Mouse (Mus musculus): ENCODE results near the gene Ptprd. TPM values are rescaled to one million over a fixed set of nuclear protein-coding genes. Genes with fewer than 3 reads are reported as not detected.

Ptprd gene
- polyA plus RNA-seq, 2 experiments = 48.6 to 50.4 TPM

GRCm38 (mm10) chr4:76621740-76622139 lies 1590.0 kb downstream of the Ptprd start:
- Histone ChIP-seq H3K4me2 (replicated peaks; ENCODE audit: low read depth, low read length, severe bottlenecking) (no peak overlapping the region), H3K9me3 (ENCODE audit: control insufficient read depth, low read length) (no peaks in the 10 kb centered on the region), H3K36me3 (ENCODE audit: control insufficient read depth, insufficient read depth, low read length) (no peaks in the 10 kb centered on the region), H3K27me3 (ENCODE audit: control insufficient read depth, insufficient read depth, low read length) (no peaks in the 10 kb centered on the region), H3K4me1 (ENCODE audit: control insufficient read depth, insufficient read depth, low read length) (0 out of 2 replicates have a peak, but pooled peaks cover 6% of the 10 kb centered on the region), H3K4me3 (replicated peaks; ENCODE audit: low read length) (no peak overlapping the region), H3K27ac (replicated peaks; ENCODE audit: low read depth, low read length) (no peak overlapping the region), H3K9ac (ENCODE audit: low read depth, low read length, severe bottlenecking) (no peak overlapping the region)
- WGBS = 83% methylated on average over 7 of the region's 7 CpGs
- ATAC-seq (ENCODE audit: low FRiP score, low read depth) (no peak), DNase-seq (ENCODE audit: low spot score) (no peak)
- TF ChIP-seq POLR2A (IDR thresholded peaks at IDR 0.05; ENCODE audit: borderline replicate concordance, extremely low read depth, insufficient read depth, insufficient read length) = no peak

- no peak overlapping the region for H3K27ac ChIP-seq (replicated peaks; ENCODE audit: low read depth, low read length)
- ATAC-seq (ENCODE audit: low FRiP score, low read depth) (no peak), DNase-seq (ENCODE audit: low spot score) (no peak)
- 46% methylated on average over 6 of the region's 6 CpGs for WGBS
- no peaks in the 10 kb centered on the region for H3K9me3 ChIP-seq (ENCODE audit: control insufficient read depth, low read length)
- 0 out of 2 replicates have a peak, but pooled peaks cover under 1% of the 10 kb centered on the region for H3K4me1 ChIP-seq (ENCODE audit: control insufficient read depth, insufficient read depth, low read length)
- H3K27me3 ChIP-seq (ENCODE audit: control insufficient read depth, insufficient read depth, low read length) = no peaks in the 10 kb centered on the region
- H3K4me3 ChIP-seq (replicated peaks; ENCODE audit: low read length) = no peak overlapping the region
- TF ChIP-seq POLR2A (IDR thresholded peaks at IDR 0.05; ENCODE audit: borderline replicate concordance, extremely low read depth, insufficient read depth, insufficient read length) = no peak
- H3K36me3 ChIP-seq (ENCODE audit: control insufficient read depth, insufficient read depth, low read length) = no peaks in the 10 kb centered on the region
- H3K4me2 ChIP-seq (replicated peaks; ENCODE audit: low read depth, low read length, severe bottlenecking) = no peak overlapping the region
- no peak overlapping the region for H3K9ac ChIP-seq (ENCODE audit: low read depth, low read length, severe bottlenecking)
Measured at GRCm38 (mm10) chr4:76616614-76617013, 1595.1 kb downstream of the Ptprd start.

DNA sequence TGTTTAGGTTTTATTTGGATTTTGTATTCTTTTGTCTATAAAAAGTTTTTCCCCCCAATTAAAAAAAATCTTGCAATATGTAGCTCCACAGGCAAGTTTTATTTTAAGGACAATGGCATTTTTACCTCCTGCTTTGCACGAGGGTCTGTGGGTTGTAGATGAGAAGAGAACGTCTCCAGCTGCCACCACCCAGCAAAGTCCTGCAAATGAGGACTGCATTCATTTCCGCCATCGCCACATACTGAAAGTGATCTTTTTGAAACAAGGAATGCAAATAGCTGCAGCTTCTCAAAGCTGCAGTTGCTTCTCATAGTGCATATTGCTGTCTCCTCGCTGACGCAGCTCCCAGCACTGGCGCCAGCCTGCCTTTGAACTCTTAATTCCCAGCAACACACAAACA lies 1603.5 kb downstream of the Ptprd start:
- Histone ChIP-seq H3K9me3 (ENCODE audit: control insufficient read depth, low read length) (no peaks in the 10 kb centered on the region), H3K4me2 (replicated peaks; ENCODE audit: low read depth, low read length, severe bottlenecking) (no peak overlapping the region), H3K4me1 (ENCODE audit: control insufficient read depth, insufficient read depth, low read length) (0 out of 2 replicates have a peak, but pooled peaks cover 4% of the 10 kb centered on the region), H3K27ac (replicated peaks; ENCODE audit: low read depth, low read length) (no peak overlapping the region), H3K4me3 (replicated peaks; ENCODE audit: low read length) (no peak overlapping the region), H3K9ac (ENCODE audit: low read depth, low read length, severe bottlenecking) (no peak overlapping the region), H3K27me3 (ENCODE audit: control insufficient read depth, insufficient read depth, low read length) (no peaks in the 10 kb centered on the region), H3K36me3 (ENCODE audit: control insufficient read depth, insufficient read depth, low read length) (no peaks in the 10 kb centered on the region)
- TF ChIP-seq POLR2A (IDR thresholded peaks at IDR 0.05; ENCODE audit: borderline replicate concordance, extremely low read depth, insufficient read depth, insufficient read length) = no peak
- ATAC-seq (ENCODE audit: low FRiP score, low read depth) = no peak
- 18% methylated on average over 7 of the region's 7 CpGs for WGBS
- DNase-seq (ENCODE audit: low spot score) = no peak

GRCm38 (mm10) chr4:76606808-76607207 lies 1605.0 kb downstream of the Ptprd start:
- H3K4me3 ChIP-seq (replicated peaks; ENCODE audit: low read length) = no peak overlapping the region
- no peaks in the 10 kb centered on the region for H3K27me3 ChIP-seq (ENCODE audit: control insufficient read depth, insufficient read depth, low read length)
- H3K36me3 ChIP-seq (ENCODE audit: control insufficient read depth, insufficient read depth, low read length) = no peaks in the 10 kb centered on the region
- no peak for TF ChIP-seq POLR2A (IDR thresholded peaks at IDR 0.05; ENCODE audit: borderline replicate concordance, extremely low read depth, insufficient read depth, insufficient read length)
- WGBS = 13% methylated on average over 2 of the region's 2 CpGs
- no peaks in the 10 kb centered on the region for H3K9me3 ChIP-seq (ENCODE audit: control insufficient read depth, low read length)
- no peak overlapping the region for H3K9ac ChIP-seq (ENCODE audit: low read depth, low read length, severe bottlenecking)
- 0 out of 2 replicates have a peak, but pooled peaks cover 4% of the 10 kb centered on the region for H3K4me1 ChIP-seq (ENCODE audit: control insufficient read depth, insufficient read depth, low read length)
- no peak overlapping the region for H3K4me2 ChIP-seq (replicated peaks; ENCODE audit: low read depth, low read length, severe bottlenecking)
- no peak for ATAC-seq (ENCODE audit: low FRiP score, low read depth)
- H3K27ac ChIP-seq (replicated peaks; ENCODE audit: low read depth, low read length) = no peak overlapping the region
- peak; percentile 18 for DNase-seq (ENCODE audit: low spot score)

GRCm38 (mm10) chr4:76590722-76591121 lies 1621.0 kb downstream of the Ptprd start:
- H3K27ac ChIP-seq (replicated peaks; ENCODE audit: low read depth, low read length) = no peak overlapping the region
- no peak overlapping the region for H3K4me3 ChIP-seq (replicated peaks; ENCODE audit: low read length)
- ATAC-seq (ENCODE audit: low FRiP score, low read depth) (no peak), DNase-seq (ENCODE audit: low spot score) (no peak)
- H3K9ac ChIP-seq (ENCODE audit: low read depth, low read length, severe bottlenecking) = no peak overlapping the region
- H3K9me3 ChIP-seq (ENCODE audit: control insufficient read depth, low read length) = no peaks in the 10 kb centered on the region
- H3K36me3 ChIP-seq (ENCODE audit: control insufficient read depth, insufficient read depth, low read length) = no peaks in the 10 kb centered on the region
- H3K4me1 ChIP-seq (ENCODE audit: control insufficient read depth, insufficient read depth, low read length) = no peaks in the 10 kb centered on the region
- no peaks in the 10 kb centered on the region for H3K27me3 ChIP-seq (ENCODE audit: control insufficient read depth, insufficient read depth, low read length)
- WGBS = 93% methylated on average over 1 of the region's 1 CpGs
- no peak overlapping the region for H3K4me2 ChIP-seq (replicated peaks; ENCODE audit: low read depth, low read length, severe bottlenecking)
- TF ChIP-seq POLR2A (IDR thresholded peaks at IDR 0.05; ENCODE audit: borderline replicate concordance, extremely low read depth, insufficient read depth, insufficient read length) = no peak

DNA sequence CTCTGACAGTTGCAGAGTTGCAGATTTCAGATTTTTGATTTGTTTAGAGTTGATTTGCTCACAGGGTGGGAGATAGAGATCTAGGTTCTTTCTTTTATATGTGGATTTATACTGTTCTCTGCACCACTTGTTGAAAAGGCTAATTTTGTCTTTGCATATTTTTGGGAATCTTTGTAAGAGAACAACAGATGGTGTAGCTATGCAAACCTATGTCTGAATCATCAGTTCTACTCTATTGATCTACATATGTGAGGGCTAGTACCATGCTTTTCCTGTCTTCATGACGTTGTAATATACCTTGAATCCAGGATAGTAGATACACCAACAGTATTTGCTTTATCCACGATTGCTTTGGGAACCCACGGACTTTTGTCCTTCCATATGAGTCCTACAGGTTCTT lies 1628.7 kb downstream of the Ptprd start:
- H3K27me3 ChIP-seq (ENCODE audit: control insufficient read depth, insufficient read depth, low read length) = no peaks in the 10 kb centered on the region
- no peaks in the 10 kb centered on the region for H3K9me3 ChIP-seq (ENCODE audit: control insufficient read depth, low read length)
- H3K27ac ChIP-seq (replicated peaks; ENCODE audit: low read depth, low read length) = no peak overlapping the region
- DNase-seq (ENCODE audit: low spot score) (no peak), ATAC-seq (ENCODE audit: low FRiP score, low read depth) (no peak)
- H3K4me1 ChIP-seq (ENCODE audit: control insufficient read depth, insufficient read depth, low read length) = no peaks in the 10 kb centered on the region
- H3K4me2 ChIP-seq (replicated peaks; ENCODE audit: low read depth, low read length, severe bottlenecking) = no peak overlapping the region
- H3K4me3 ChIP-seq (replicated peaks; ENCODE audit: low read length) = no peak overlapping the region
- WGBS = 90% methylated on average over 3 of the region's 3 CpGs
- no peaks in the 10 kb centered on the region for H3K36me3 ChIP-seq (ENCODE audit: control insufficient read depth, insufficient read depth, low read length)
- no peak for TF ChIP-seq POLR2A (IDR thresholded peaks at IDR 0.05; ENCODE audit: borderline replicate concordance, extremely low read depth, insufficient read depth, insufficient read length)
- H3K9ac ChIP-seq (ENCODE audit: low read depth, low read length, severe bottlenecking) = no peak overlapping the region
